15 mouse cellular contexts compared by ENCODE assay signal in the genomic region with DNA sequence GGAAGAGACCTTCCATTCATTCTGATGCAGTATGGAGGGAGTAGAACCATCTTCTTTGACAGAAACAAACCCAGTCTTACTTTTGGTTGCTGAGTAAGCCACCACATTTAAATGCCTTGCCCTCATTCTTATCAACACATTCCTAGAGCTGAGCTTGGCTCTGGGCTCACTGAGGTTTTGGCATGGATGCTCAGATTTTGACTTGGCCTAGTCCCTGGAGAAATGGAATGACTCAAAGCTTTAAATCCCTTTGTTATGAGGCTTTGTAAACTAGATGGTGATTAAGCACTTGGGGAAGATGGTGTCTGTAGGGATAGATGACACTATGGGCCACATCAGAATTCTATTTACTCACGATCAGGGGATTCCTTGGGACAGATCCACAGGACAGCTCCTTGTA.
A peak's percentile ranks its signal among the peaks of the same experiment; 100 is the strongest.
DNase-seq lines count a peak whose midpoint lies in the region.
"Had no signal": no experiment of that assay in that cellular context is flagged by ENCODE, and none has a peak within 500 bp of the region (broad histone marks: within the 10 kb centered on the region; RNA-seq: fewer than 3 reads in every experiment).

No protein-coding gene starts in this region.

- DNase-seq in heart, postnatal 10 days = peak; percentile 9 to 21
- no peak for DNase-seq in heart, postnatal 36 days
- DNase-seq in 3T3-L1 (ENCODE audit: low read depth, low spot score) (peak; percentile 98), NIH3T3 (ENCODE audit: low read depth) (peak; percentile 85)
- peak; percentile 1 for DNase-seq in skeletal muscle tissue, adult 2 months (ENCODE audit: low read depth, low spot score)
- DNase-seq in frontal cortex, postnatal 14 days (ENCODE audit: low spot score in 2 of 2) = no peak
- DNase-seq: adrenal gland, postnatal 10 days; cerebellum, adult 11-12 months; cerebellum, postnatal 10 days; forebrain, postnatal 0 days; gastrocnemius, postnatal 10 days; kidney, adult 8-10 months; kidney, postnatal 14 days; lung, postnatal 4 days; right cerebral cortex, postnatal 4 days had no signal

- intact Hi-C loops in heart, postnatal 10 days (cut with DNase I) = no loop called here
- intact Hi-C loops in heart, postnatal 36 days (cut with DNase I) = no loop called here

Comparison
In these comparisons a context has a peak if more than half of its experiments do, and no peak if none do; other contexts are left out.
1. DNase-seq: peak in heart, postnatal 10 days (2 of 2), 3T3-L1 (single experiment), NIH3T3 (single experiment) and skeletal muscle tissue, adult 2 months (single experiment); none in heart, postnatal 36 days (0 of 2) and frontal cortex, postnatal 14 days (0 of 2).